Mouse (Mus musculus) hindbrain, embryonic 10.5 days (tissue): ENCODE measurements around the gene C130074G19Rik. TPM values are rescaled to one million over a fixed set of nuclear protein-coding genes. Genes with fewer than 3 reads are reported as not detected.

Experiments
- DNase-seq: peaks from one replicate; pipeline ENCODE4 v3.0.0-alpha.2; 2017; ENCODE audit warnings: low spot score
- H3K27ac ChIP-seq: fragments of 300-500 bp; sonication (generic); 2 replicates; pipeline ENCODE4 v1.5.1; 2016; ENCODE audit warnings: mild to moderate bottlenecking, moderate library complexity
- H3K27me3 ChIP-seq: fragments of 300-500 bp; sonication (generic); 2 replicates; pipeline ENCODE4 v1.6.1; 2016; ENCODE audit warnings: mild to moderate bottlenecking; ENCODE audit not compliant: poor library complexity, insufficient read depth, severe bottlenecking
- H3K36me3 ChIP-seq: fragments of 300-500 bp; sonication (generic); 2 replicates; pipeline ENCODE4 v1.6.1; 2016; ENCODE audit warnings: mild to moderate bottlenecking, moderate library complexity
- H3K4me1 ChIP-seq: fragments of 300-500 bp; sonication (generic); replicated peaks from 2 replicates; pipeline ENCODE4 v1.6.1; 2016; ENCODE audit warnings: mild to moderate bottlenecking
- H3K4me3 ChIP-seq: fragments of 300-500 bp; sonication (generic); 2 replicates; pipeline ENCODE4 v1.5.1; 2016; ENCODE audit warnings: mild to moderate bottlenecking, moderate library complexity
- H3K9me3 ChIP-seq: fragments of 300-500 bp; sonication (generic); 2 replicates; pipeline ENCODE4 v1.6.1; 2016; ENCODE audit warnings: mild to moderate bottlenecking, moderate library complexity
- WGBS: fragments of 180-500 bp; shearing (Covaris S2); methylation state at CpG from one replicate; pipeline ENCODE4 v1.1.7; 2016; 5-methylcytosine and 5-hydroxymethylcytosine counted together
- polyA plus RNA-seq: library from polyadenylated mRNA; unstranded; fragments of >200 nt; fragmentation: Nextera tagmentation; extraction: Ambion mirVana; gene quantifications from 2 replicates; pipeline ENCODE4 v1.2.1, GENCODE M21; 2016

Gene C130074G19Rik
- polyA plus RNA-seq, 1 experiment from 2014 or later: 0.64 TPM

DNA sequence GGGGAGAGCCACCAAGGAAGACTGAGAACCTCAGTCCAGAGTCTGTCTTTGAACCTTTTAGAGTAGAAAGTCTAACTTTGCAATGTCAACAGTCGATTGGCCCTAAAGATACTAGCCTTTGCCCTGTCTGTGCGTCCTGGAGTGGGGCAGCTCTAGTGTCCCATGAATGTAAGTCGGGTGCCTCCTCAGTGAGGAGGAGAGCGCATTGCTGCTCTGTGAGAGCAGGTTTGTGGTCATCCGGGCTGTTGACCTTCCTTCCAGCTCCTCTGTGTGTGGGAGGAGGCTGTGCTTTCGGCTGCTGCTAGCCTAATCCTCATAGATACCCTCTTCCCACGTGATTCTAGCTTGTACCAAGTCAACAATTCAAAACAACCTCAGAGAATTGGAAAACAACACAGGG lies 31.9 kb downstream of the C130074G19Rik start:
- H3K9me3 ChIP-seq: no peaks in the 10 kb centered on the region
- H3K36me3 ChIP-seq: no peaks in the 10 kb centered on the region
- 49% methylated on average over 7 of the region's 7 CpGs for WGBS
- peaks cover 30% of the 10 kb centered on the region for H3K4me1 ChIP-seq
- H3K27ac ChIP-seq: no peak overlapping the region
- H3K4me3 ChIP-seq: no peak overlapping the region
- no peak for DNase-seq
- H3K27me3 ChIP-seq: peaks cover 46% of the 10 kb centered on the region

DNA sequence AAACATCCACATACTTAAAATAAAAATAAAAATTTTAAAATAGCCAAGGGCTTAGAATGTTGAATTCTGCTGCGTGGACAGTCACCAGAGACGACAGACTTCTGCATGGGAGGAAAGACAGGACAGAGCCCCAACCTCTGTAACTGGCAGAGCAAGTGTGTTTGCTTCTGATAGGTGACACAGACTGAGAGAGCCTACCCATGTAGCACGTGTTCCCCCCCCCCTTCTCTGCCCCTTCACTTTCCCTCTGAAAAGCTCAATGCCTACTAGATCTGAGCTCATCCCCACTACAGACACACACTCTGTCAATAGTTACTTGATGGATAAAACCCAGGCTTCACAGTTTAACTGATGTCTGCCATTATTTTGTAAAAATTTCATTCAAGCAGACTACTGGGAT lies 36.0 kb downstream of the C130074G19Rik start:
- no peak overlapping the region for H3K4me3 ChIP-seq
- no peaks in the 10 kb centered on the region for H3K9me3 ChIP-seq
- no peak overlapping the region for H3K27ac ChIP-seq
- DNase-seq: no peak
- no peaks in the 10 kb centered on the region for H3K36me3 ChIP-seq
- H3K27me3 ChIP-seq: peaks cover 52% of the 10 kb centered on the region
- peaks cover 43% of the 10 kb centered on the region for H3K4me1 ChIP-seq
- 52% methylated on average over 3 of the region's 3 CpGs for whole genome bisulfite sequencing

DNA sequence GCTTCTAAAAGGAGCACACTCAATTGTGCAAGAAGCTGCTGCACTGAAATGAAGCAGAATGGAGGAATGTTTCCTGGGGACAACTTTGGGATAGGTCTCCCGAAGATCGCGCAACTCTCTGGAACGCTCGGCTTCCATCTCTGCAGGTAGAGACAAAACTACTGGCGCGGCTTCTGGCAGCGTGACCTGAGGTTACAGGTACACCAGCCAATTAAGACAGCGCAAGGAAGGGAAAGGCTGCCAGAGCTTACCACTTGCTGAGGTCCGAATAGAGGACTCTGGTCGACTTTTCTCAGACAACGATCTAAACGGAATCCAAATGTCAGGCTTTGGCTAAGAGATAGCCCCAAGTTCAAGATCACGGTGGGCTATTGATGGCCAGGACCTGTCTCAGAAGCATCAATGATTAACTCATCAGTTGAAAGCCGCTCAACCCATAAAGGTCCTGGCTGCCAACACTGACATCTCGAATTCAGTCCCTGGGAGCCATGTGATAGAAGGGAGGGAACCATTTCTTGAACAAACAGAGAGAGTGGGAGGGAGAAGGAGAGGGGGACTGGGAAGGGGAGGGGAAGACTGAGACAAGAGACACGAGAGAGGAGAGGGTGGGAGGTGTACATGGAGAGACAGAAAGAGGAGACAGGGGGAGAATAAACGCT lies 36.8 kb downstream of the C130074G19Rik start, which contains the start of gene Marc2:
Gene Marc2, minus strand, starts transcription at position 360 of the 659 bp plus-strand sequence.
- no peaks in the 10 kb centered on the region for H3K9me3 ChIP-seq
- no peaks in the 10 kb centered on the region for H3K36me3 ChIP-seq
- H3K4me3 ChIP-seq: peak within 1 kb of the TSS; percentile 73
- H3K4me1 ChIP-seq: peaks cover 39% of the 10 kb centered on the region
- H3K27ac ChIP-seq: peak within 1 kb of the TSS; percentile 88
- H3K27me3 ChIP-seq: peaks cover 45% of the 10 kb centered on the region
- WGBS: 3% methylated on average over 18 of the region's 18 CpGs
- no peak for DNase-seq

DNA sequence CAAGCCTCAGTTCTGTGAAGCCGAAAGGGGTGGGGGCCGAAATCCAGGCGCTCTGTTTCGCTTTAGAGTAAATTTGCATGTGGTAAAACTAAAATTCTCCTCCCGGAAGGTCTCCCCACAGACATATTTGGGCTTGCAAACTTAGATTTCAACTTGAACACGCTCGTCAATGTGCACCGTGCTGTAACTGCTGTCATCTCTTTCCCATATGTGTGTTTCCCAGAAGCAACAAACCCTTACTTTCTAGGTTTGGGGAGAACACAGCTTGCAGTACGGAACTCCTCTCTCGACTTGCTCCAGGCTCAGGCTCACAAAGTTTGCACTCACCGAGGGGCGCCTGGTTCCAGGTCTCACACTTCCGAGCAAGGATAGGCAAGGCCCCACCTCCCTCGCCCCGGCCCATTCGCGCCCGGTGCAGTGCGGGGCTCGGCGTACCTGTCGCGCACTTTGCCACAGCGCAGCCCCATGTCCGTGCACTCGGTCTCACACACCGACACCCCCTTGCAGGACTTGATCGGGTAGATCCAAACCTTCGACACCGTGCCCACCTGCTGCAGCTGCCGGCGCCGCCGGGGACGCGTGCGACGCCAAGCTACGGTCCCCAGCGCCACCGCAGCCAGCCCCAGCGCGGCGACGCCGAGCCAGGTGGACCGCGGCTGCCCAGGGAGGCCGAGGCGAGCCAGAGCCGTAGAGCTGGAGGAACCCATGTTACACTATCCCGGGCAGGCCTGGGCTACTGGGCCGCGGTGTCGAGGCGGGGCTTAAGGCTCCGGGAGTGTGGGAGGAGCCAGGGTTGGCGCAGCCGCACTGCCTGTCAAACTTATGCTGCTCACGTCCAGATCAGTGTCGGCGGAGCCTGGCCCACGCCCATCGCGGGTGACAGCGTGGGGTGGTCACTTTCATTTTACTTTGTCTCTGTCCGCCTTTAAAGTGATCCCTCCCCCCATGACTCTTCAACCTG lies 37.6 kb downstream of the C130074G19Rik start:
- Histone ChIP-seq H3K36me3 (no peaks in the 10 kb centered on the region), H3K9me3 (no peaks in the 10 kb centered on the region), H3K27me3 (peaks cover 41% of the 10 kb centered on the region), H3K27ac (peak overlapping the region; percentile 88), H3K4me1 (peaks cover 38% of the 10 kb centered on the region), H3K4me3 (peak overlapping the region; percentile 73)
- peak; percentile 86 for DNase-seq
- WGBS: under 1% methylated on average over 67 of the region's 67 CpGs

DNA sequence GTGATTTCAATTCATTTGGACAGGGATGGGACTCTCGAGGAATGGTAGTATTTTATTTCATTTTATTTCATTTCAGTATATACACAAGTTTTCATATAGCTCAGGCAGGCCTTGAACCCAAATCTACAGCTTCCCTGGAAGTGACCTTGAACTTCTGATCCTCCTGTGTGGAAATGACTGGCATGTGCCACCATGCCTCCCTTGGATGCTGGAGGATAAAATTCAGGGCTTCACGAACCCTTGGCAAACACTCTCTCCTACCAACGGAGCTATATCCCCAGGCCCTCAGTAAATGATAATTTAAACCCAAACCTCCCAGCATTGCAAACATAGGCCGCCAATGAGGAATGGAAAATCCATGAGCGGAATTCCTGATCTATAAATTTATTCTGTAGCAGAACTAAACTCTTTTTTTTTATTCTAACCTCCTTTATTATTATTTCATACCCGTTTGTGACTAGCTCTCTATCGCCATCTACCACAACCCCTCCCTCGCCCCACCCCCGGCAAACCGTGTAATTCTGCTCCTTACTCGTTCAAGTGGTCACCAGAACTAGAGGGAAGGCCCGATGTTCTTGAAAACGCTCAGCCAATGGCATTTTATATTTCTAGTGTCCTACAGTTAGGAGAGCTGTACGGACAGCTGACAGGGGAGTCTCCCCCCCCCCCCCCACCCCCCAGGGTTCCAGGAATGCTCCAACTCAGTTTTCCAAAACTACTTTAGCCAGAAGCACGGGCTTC lies 38.5 kb downstream of the C130074G19Rik start:
- 20% methylated on average over 15 of the region's 15 CpGs for WGBS
- DNase-seq: no peak
- H3K27me3 ChIP-seq: peaks cover 37% of the 10 kb centered on the region
- H3K4me3 ChIP-seq: peak overlapping the region; percentile 73
- no peaks in the 10 kb centered on the region for H3K9me3 ChIP-seq
- H3K36me3 ChIP-seq: peaks cover 4% of the 10 kb centered on the region; the same call in 1 of the 2 replicates
- H3K4me1 ChIP-seq: peaks cover 38% of the 10 kb centered on the region
- H3K27ac ChIP-seq: peak overlapping the region; percentile 88; the same call in 1 of the 2 replicates

DNA sequence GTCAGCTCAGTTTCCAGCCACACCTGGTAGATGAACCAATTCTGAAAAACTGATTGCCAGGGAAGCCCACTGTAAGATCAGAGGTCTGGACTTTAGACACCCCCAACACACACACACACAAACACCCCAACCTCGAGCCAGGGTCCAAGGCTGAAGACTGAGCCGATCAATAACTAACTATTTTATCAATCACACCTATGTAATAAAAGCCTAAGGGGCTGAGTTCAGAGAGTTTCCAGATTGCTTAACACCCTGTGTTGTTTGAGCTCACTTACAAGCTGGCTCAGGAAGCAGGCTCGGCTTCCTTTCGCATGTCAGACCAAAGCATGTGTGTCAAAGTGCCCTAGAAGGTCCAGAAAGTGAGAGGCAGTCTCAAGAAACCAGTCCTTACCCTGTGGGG lies 45.4 kb downstream of the C130074G19Rik start:
- Histone ChIP-seq H3K4me1 (peaks cover 8% of the 10 kb centered on the region; the same call in 1 of the 2 replicates), H3K4me3 (no peak overlapping the region), H3K27ac (no peak overlapping the region), H3K27me3 (no peaks in the 10 kb centered on the region), H3K9me3 (no peaks in the 10 kb centered on the region), H3K36me3 (peaks cover 17% of the 10 kb centered on the region)
- WGBS: 95% methylated on average over 4 of the region's 4 CpGs
- DNase-seq: no peak

DNA sequence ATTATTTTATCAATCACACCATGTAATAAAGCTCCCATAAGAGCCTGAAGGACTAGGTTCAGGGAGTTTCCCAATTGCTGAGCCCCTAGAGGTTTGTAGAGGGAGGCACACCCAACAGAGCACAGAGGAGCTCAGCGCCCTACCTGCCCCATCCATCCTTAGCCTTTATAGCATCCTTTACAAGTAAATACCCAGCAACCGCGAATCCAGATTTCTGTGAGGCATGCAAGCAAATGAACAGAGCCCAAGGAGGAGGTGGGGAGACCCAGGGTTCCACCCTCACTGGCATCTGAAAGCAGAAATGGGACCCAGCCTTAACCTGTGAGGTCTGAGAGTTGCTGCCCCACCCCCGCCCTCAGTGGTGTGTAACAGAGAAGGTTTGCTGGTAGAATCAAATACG lies 46.7 kb downstream of the C130074G19Rik start:
- H3K27ac ChIP-seq: no peak overlapping the region
- no peaks in the 10 kb centered on the region for H3K27me3 ChIP-seq
- no peak overlapping the region for H3K4me3 ChIP-seq
- no peaks in the 10 kb centered on the region for H3K4me1 ChIP-seq
- 76% methylated on average over 5 of the region's 5 CpGs for WGBS
- no peaks in the 10 kb centered on the region for H3K9me3 ChIP-seq
- H3K36me3 ChIP-seq: peaks cover 30% of the 10 kb centered on the region
- no peak for DNase-seq

DNA sequence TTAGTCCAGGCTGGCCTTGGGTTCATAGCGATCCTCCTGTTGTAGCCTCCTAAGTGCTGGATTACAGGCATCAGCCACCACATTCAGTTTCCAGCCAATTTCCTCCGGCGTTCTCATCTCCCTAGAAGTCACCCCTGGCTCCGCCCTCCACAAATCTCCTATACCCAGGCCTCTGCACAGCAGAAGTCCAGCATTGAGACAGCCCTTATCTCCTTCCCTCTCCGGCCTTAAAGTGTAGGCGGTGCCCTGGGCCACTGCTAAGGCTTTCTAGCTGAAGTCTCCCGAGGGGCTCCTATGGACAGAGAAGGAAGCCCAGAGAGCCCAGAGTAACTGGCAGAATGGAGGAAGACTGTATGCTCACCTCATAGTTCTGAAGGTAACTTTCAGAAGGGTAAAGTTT lies 49.5 kb downstream of the C130074G19Rik start:
- Histone ChIP-seq H3K27me3 (no peaks in the 10 kb centered on the region), H3K27ac (no peak overlapping the region), H3K4me3 (no peak overlapping the region), H3K4me1 (no peaks in the 10 kb centered on the region), H3K36me3 (peaks cover 46% of the 10 kb centered on the region), H3K9me3 (no peaks in the 10 kb centered on the region)
- DNase-seq: no peak
- 94% methylated on average over 7 of the region's 7 CpGs for WGBS

DNA sequence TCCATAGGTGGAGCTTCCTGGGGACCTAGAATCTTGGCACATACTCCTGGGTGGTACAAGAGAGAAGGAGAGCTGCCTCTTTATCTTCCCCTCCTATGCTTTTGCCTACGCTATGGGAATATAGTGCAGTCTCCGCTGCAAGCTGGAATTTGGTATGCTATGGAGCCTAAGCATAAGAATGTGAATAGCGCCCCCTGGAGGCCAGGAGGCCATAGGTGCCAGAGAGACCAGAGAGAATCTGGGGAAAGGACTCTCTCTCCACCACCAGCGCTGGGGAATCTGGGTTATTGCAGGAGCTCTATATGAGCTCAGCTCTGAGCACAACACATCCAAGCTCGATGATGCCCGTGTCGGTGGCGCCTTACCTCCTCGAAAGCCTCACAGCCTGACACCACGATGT lies 50.8 kb downstream of the C130074G19Rik start:
- Histone ChIP-seq H3K4me1 (peaks cover 4% of the 10 kb centered on the region), H3K9me3 (no peaks in the 10 kb centered on the region), H3K27me3 (no peaks in the 10 kb centered on the region), H3K27ac (no peak overlapping the region), H3K4me3 (no peak overlapping the region), H3K36me3 (peaks cover 46% of the 10 kb centered on the region)
- 81% methylated on average over 10 of the region's 10 CpGs for WGBS
- no peak for DNase-seq

DNA sequence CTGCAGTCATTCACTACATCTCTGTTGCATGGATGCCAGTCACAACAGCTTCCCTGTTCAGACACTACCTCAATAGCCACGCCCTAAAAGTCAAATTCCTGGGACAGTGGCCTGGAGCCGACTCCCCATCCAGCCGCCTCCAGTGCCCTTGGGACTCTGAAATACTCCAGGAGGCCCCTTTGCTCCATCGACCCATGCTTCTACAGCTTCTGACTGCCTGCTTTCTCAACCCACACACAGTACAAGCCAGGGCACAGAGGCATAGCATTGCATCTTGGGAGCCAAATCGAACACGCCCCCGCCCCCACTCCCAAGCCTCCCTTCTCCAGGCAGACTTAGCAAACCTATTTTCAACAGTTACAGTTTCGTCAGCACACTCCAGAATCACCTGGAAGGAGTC lies 53.1 kb downstream of the C130074G19Rik start:
- 91% methylated on average over 8 of the region's 8 CpGs for WGBS
- Histone ChIP-seq H3K36me3 (peaks cover 46% of the 10 kb centered on the region), H3K27me3 (no peaks in the 10 kb centered on the region), H3K9me3 (no peaks in the 10 kb centered on the region), H3K4me3 (no peak overlapping the region), H3K27ac (no peak overlapping the region), H3K4me1 (peaks cover 10% of the 10 kb centered on the region)
- DNase-seq: no peak

DNA sequence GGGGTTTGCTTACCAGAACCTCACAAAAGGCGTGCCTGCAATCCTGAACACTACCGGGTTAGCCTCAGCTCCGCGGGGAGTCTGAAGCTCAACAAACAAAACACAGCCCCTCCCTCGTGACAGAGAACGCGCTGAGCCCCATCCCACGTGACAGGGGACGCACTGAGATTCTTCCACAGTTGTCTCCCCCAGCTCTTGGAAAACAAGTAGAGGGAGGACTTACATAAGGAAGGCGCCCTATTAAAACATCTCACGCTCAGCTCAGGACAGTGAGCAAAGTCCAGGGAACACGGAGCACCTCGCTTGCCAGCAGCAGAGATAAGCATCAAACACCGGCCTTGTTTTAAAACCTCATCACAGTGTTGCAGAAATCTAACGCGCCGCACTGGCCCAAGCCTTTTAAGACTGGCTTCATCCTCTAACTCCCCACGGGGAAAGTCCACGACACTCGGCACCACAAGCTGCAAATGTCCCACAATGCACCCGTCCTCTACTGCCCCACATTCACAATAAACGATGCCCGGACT lies 55.8 kb downstream of the C130074G19Rik start:
- H3K27me3 ChIP-seq: peaks cover 7% of the 10 kb centered on the region; the same call in 1 of the 2 replicates
- peaks cover 30% of the 10 kb centered on the region for H3K36me3 ChIP-seq
- H3K4me3 ChIP-seq: peak overlapping the region; percentile 29
- H3K4me1 ChIP-seq: peaks cover 26% of the 10 kb centered on the region
- 0 out of 2 replicates have a peak overlapping the region, but pooled peaks have one; percentile 35 for H3K27ac ChIP-seq
- 28% methylated on average over 23 of the region's 23 CpGs for WGBS
- H3K9me3 ChIP-seq: no peaks in the 10 kb centered on the region
- no peak for DNase-seq

DNA sequence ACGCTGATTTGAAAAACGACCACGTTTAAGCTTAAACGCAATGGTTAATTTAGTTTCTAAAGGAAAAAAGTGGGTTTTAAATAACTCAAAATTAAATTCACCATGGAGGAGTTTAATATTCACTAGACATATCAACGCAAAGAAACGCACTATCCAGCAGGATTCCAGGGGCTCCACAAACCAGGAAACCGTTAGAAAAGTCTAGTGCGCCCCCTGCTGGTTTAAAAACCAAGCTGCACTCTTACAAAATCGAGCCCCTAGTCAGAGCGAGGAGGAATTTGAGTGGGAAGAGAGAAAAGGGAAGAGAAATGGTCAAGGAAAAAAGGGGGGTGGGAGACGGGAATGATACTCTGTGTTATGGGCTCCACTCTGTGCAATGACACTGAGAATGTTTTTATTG lies 57.9 kb downstream of the C130074G19Rik start:
- H3K4me3 ChIP-seq: no peak overlapping the region
- peaks cover 7% of the 10 kb centered on the region; the same call in 1 of the 2 replicates for H3K27me3 ChIP-seq
- H3K36me3 ChIP-seq: peaks cover 17% of the 10 kb centered on the region
- WGBS: 27% methylated on average over 11 of the region's 11 CpGs
- peaks cover 26% of the 10 kb centered on the region for H3K4me1 ChIP-seq
- no peak overlapping the region for H3K27ac ChIP-seq
- H3K9me3 ChIP-seq: no peaks in the 10 kb centered on the region
- peak; percentile 53 for DNase-seq
